Mouse (Mus musculus): ENCODE measurements around the gene Cd209f. TPM values are rescaled to one million over a fixed set of nuclear protein-coding genes. Genes with fewer than 3 reads are reported as not detected.
A peak's percentile ranks its signal among the peaks of the same experiment; 100 is the strongest.
"Not testable (repeated sequence)": the region's sequence is repeated elsewhere in the genome, so short reads cannot be mapped to it uniquely, and the experiment has no call there.

Gene Cd209f
- 0.55 TPM in 1 of 2 replicates, not detected in the other for total RNA-seq (2014; rRNA removed)
- 0.49 and 0.90 TPM in 2 replicates for polyA plus RNA-seq (2015; fragmentation: Nextera tagmentation; extraction: Ambion mirVana)

DNA sequence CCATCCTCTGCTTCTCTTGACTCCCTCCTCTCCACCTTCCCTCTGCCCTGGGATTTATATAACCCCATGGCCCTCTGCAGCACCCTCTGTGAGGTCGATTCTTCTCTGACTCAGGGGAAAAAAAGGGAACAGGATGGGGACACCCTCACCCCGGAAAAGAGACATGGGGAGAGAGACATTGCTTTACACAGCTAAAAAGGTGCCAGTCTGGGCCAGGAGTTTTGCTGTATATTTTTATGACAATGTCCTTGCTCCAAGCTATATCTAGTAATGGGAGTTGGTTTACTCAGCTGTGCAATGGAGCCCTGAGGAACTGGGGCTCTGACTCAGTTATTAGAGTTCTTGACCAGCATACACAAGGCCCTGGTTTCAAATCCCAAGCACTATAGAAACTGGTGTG is at the start of gene Cd209f:
TSS of gene Cd209f (minus strand) at position 101 of the 400 bp plus-strand sequence.
- H3K27ac ChIP-seq (ENCODE audit: low read depth, low read length); H3K36me3 ChIP-seq (ENCODE audit: insufficient read depth, low read length); H3K9me3 ChIP-seq (ENCODE audit: low read length); H3K4me3 ChIP-seq (ENCODE audit: low read depth, low read length); H3K27me3 ChIP-seq (ENCODE audit: insufficient read depth, low read length); H3K4me1 ChIP-seq (ENCODE audit: insufficient read depth, low read length); DNase-seq (ENCODE audit: low spot score); H3K4me2 ChIP-seq (ENCODE audit: low read depth, low read length, poor library complexity, severe bottlenecking); H3K9ac ChIP-seq (replicated peaks; ENCODE audit: low read length, poor library complexity, severe bottlenecking); ATAC-seq (ENCODE audit: low FRiP score): not testable (repeated sequence)
- WGBS, result 86% methylated on average over 1 of the region's 2 CpGs

DNA sequence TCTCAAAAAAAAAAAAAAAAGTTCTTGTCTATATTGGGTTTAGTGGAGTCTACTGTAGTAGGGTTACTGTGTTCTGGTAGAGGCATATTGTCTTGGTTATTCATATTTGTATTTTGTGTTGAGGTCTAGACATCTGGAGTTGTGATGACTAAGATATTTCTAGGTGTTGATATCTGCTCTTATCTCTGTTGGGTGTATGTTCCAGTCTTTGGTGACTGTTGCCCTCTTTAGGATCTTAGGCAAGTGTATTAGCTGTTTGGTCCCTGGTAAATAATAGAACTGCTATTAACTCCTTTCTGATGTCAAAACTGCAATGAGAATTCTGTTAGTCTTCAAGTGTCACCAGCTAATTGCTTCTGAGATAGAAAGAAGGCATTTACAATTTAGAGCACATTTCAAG is 49.2 kb upstream of the Cd209f start:
- H3K36me3 ChIP-seq (ENCODE audit: insufficient read depth, low read length), result no peaks in the 10 kb centered on the region
- DNase-seq (ENCODE audit: low spot score) (no peak), ATAC-seq (ENCODE audit: low FRiP score) (no peak)
- H3K27me3 ChIP-seq (ENCODE audit: insufficient read depth, low read length), result no peaks in the 10 kb centered on the region; the same call in 1 of the 2 replicates
- no peak overlapping the region for H3K4me3 ChIP-seq (ENCODE audit: low read depth, low read length)
- H3K27ac ChIP-seq (ENCODE audit: low read depth, low read length), result no peak overlapping the region
- no peak overlapping the region for H3K4me2 ChIP-seq (ENCODE audit: low read depth, low read length, poor library complexity, severe bottlenecking)
- H3K9me3 ChIP-seq (ENCODE audit: low read length), result 0 out of 2 replicates have a peak, but pooled peaks cover 7% of the 10 kb centered on the region
- no peak for TF ChIP-seq CTCF (IDR thresholded peaks at IDR 0.05)
- no peak overlapping the region for H3K9ac ChIP-seq (replicated peaks; ENCODE audit: low read length, poor library complexity, severe bottlenecking)
- H3K4me1 ChIP-seq (ENCODE audit: insufficient read depth, low read length), result no peaks in the 10 kb centered on the region

DNA sequence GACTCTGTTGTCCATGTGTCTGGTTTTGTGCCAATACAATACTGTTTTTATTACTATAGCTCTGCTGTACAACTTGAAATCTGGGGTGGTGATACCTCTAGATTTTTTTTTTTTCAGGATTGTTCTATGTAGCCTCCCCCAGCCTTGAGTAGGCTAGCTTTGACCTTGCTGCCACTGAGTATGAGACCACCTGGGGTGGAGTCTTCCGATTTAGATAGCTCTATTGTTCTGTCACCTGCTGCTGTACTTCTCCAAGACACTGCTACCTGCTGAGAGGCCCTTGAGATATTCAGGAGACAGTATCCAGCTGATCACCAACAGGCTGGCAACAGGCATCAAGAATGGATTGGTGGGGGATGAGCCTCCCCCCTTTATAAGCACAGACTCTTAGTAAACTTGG is 41.6 kb upstream of the Cd209f start:
- H3K4me3 ChIP-seq (ENCODE audit: low read depth, low read length), result no peak overlapping the region
- no peak for TF ChIP-seq CTCF (IDR thresholded peaks at IDR 0.05)
- DNase-seq (ENCODE audit: low spot score) (no peak), ATAC-seq (ENCODE audit: low FRiP score) (no peak)
- 0 out of 2 replicates have a peak, but pooled peaks cover 7% of the 10 kb centered on the region for H3K9me3 ChIP-seq (ENCODE audit: low read length)
- H3K27me3 ChIP-seq (ENCODE audit: insufficient read depth, low read length), result no peaks in the 10 kb centered on the region
- H3K36me3 ChIP-seq (ENCODE audit: insufficient read depth, low read length), result no peaks in the 10 kb centered on the region
- H3K27ac ChIP-seq (ENCODE audit: low read depth, low read length), result no peak overlapping the region
- H3K4me2 ChIP-seq (ENCODE audit: low read depth, low read length, poor library complexity, severe bottlenecking), result no peak overlapping the region
- no peak overlapping the region for H3K9ac ChIP-seq (replicated peaks; ENCODE audit: low read length, poor library complexity, severe bottlenecking)
- H3K4me1 ChIP-seq (ENCODE audit: insufficient read depth, low read length), result no peaks in the 10 kb centered on the region
- WGBS, result 4% methylated on average over 1 of the region's 1 CpGs

DNA sequence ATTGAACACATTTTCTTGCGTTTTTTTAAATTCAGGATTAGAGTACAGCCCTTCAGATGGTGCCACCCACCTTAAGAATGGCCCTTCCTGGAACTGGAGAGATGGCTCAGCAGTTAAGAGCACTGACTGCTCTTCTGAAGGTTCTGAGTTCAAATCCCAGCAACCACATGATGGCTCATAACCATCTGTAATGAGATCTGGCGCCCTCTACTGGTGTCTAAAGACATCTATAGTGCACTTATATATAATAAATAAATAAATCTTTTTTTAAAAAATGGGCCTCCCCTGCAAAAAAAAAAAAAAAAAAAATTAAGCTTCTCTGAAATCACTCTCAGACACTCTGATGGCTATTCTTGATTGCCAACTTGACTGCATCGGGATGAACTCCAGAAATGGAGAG is 36.1 kb upstream of the Cd209f start:
- H3K9me3 ChIP-seq (ENCODE audit: low read length), result no peaks in the 10 kb centered on the region
- peak; percentile 21; the same call in 1 of the 2 replicates for TF ChIP-seq CTCF (IDR thresholded peaks at IDR 0.05)
- no peaks in the 10 kb centered on the region for H3K27me3 ChIP-seq (ENCODE audit: insufficient read depth, low read length)
- DNase-seq (ENCODE audit: low spot score), result peak; percentile 19
- H3K27ac ChIP-seq (ENCODE audit: low read depth, low read length), result no peak overlapping the region
- no peak overlapping the region for H3K9ac ChIP-seq (replicated peaks; ENCODE audit: low read length, poor library complexity, severe bottlenecking)
- no peak overlapping the region for H3K4me3 ChIP-seq (ENCODE audit: low read depth, low read length)
- no peak overlapping the region for H3K4me2 ChIP-seq (ENCODE audit: low read depth, low read length, poor library complexity, severe bottlenecking)
- H3K4me1 ChIP-seq (ENCODE audit: insufficient read depth, low read length), result no peaks in the 10 kb centered on the region
- 63% methylated on average over 3 of the region's 3 CpGs for WGBS
- ATAC-seq (ENCODE audit: low FRiP score), result no peak
- no peaks in the 10 kb centered on the region for H3K36me3 ChIP-seq (ENCODE audit: insufficient read depth, low read length)

DNA sequence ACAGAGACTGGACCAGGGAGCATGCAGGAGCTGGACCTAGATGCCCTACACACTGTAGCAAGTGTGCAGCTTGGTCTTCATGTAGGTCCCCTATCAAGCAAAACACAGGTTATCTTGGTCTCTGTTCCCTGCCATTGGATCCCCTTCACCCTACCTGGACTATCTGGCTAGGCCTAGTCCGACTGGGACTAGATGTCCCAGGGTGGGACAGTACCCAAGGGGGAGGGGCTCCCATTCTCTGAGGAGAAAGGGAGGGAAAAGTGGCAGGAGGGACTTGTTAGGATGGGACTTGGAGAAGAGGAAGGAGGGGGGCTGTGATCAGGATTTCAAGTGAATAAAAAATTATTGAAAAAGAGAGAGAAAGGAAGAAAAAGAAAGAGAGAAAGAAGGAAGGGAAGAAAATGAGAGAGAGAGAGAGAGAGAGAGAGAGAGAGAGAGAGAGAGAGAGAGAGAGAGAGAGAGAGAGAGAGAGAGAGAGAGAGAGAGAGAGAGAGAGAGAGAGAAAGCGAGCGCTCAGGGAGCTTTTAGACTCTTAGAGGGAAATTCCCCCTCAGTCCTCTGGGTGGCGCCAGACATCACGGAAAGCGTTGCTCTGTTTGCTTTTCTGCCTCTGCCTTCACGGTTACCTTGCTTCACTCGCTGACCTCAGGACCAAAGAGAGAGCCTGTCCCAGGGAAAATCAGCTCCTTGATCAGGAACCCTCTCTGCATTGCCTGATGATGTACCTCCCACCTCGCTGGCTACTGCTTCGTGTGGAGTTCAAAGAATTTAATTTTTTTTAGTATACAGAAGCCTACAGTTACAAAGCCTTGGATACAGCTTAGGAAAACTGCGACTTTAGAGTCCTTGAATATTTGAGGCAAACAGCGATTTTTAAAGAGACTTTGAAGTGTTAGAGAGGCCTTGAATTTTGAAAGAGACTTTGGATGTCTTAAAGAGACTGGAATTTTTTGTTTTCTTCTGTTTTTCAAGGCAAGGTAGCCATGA is 34.3 kb upstream of the Cd209f start:
- Histone ChIP-seq H3K27ac (ENCODE audit: low read depth, low read length) (no peak overlapping the region), H3K9ac (replicated peaks; ENCODE audit: low read length, poor library complexity, severe bottlenecking) (no peak overlapping the region), H3K27me3 (ENCODE audit: insufficient read depth, low read length) (no peaks in the 10 kb centered on the region), H3K4me3 (ENCODE audit: low read depth, low read length) (no peak overlapping the region), H3K4me1 (ENCODE audit: insufficient read depth, low read length) (no peaks in the 10 kb centered on the region), H3K9me3 (ENCODE audit: low read length) (no peaks in the 10 kb centered on the region), H3K36me3 (ENCODE audit: insufficient read depth, low read length) (no peaks in the 10 kb centered on the region), H3K4me2 (ENCODE audit: low read depth, low read length, poor library complexity, severe bottlenecking) (peak overlapping the region; percentile 18; the same call in 1 of the 2 replicates)
- peak; percentile 86 for DNase-seq (ENCODE audit: low spot score)
- peak; percentile 85 for TF ChIP-seq CTCF (IDR thresholded peaks at IDR 0.05)
- WGBS, result 9% methylated on average over 12 of the region's 12 CpGs
- ATAC-seq (ENCODE audit: low FRiP score), result peak; percentile 81

DNA sequence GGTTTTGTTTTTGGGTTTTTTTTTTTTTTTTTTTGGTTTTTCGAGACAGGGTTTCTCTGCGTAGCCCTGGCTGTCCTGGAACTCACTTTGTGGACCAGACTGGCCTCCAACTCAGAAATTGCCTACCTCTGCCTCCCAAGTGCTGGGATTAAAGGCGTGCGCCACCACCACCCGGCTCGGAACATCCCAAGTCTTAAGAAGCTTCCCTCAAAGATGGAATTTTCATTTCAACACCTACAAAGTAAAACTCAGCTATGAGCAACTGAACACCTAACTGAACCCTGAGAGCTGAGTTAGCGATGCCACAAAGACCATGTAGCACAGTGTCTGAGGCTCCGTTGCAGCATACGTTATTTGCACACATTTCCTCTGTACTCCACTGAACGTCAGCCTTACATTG is 28.2 kb upstream of the Cd209f start, which contains the start of gene Cd209g:
TSS of gene Cd209g (plus strand) at position 301 of the 400 bp plus-strand sequence.
- Histone ChIP-seq H3K9ac (replicated peaks; ENCODE audit: low read length, poor library complexity, severe bottlenecking) (no peak within 1 kb of the TSS), H3K9me3 (ENCODE audit: low read length) (no peaks in the 10 kb centered on the region), H3K36me3 (ENCODE audit: insufficient read depth, low read length) (no peaks in the 10 kb centered on the region), H3K4me2 (ENCODE audit: low read depth, low read length, poor library complexity, severe bottlenecking) (no peak within 1 kb of the TSS), H3K4me1 (ENCODE audit: insufficient read depth, low read length) (no peaks in the 10 kb centered on the region), H3K27ac (ENCODE audit: low read depth, low read length) (no peak within 1 kb of the TSS), H3K27me3 (ENCODE audit: insufficient read depth, low read length) (no peaks in the 10 kb centered on the region), H3K4me3 (ENCODE audit: low read depth, low read length) (no peak within 1 kb of the TSS)
- no peak for DNase-seq (ENCODE audit: low spot score)
- no peak for ATAC-seq (ENCODE audit: low FRiP score)
- no peak for TF ChIP-seq CTCF (IDR thresholded peaks at IDR 0.05)
- WGBS, result 95% methylated on average over 10 of the region's 10 CpGs

DNA sequence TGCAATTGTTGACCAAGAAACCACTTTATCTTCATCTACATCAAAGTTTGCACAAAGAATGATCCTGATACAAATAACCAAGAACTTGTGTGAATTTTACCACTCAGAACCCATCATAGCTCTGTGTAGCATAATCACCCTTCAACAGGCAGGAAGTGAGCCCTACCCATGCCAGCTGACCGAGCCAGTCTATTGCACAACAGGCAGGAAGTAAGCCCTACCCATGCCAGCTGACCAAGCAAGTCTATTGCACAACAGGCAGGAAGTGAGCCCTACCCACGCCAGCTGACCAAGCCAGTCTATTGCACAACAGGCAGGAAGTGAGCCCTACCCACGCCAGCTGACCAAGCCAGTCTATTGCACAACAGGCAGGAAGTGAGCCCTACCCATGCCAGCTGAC is 17.1 kb downstream of the Cd209f start:
- not testable (repeated sequence) for ATAC-seq (ENCODE audit: low FRiP score); H3K9me3 ChIP-seq (ENCODE audit: low read length); H3K27ac ChIP-seq (ENCODE audit: low read depth, low read length); H3K27me3 ChIP-seq (ENCODE audit: insufficient read depth, low read length); H3K36me3 ChIP-seq (ENCODE audit: insufficient read depth, low read length); DNase-seq (ENCODE audit: low spot score); H3K4me2 ChIP-seq (ENCODE audit: low read depth, low read length, poor library complexity, severe bottlenecking); H3K4me1 ChIP-seq (ENCODE audit: insufficient read depth, low read length); H3K9ac ChIP-seq (replicated peaks; ENCODE audit: low read length, poor library complexity, severe bottlenecking); H3K4me3 ChIP-seq (ENCODE audit: low read depth, low read length)
- WGBS, result 92% methylated on average over 3 of the region's 3 CpGs

DNA sequence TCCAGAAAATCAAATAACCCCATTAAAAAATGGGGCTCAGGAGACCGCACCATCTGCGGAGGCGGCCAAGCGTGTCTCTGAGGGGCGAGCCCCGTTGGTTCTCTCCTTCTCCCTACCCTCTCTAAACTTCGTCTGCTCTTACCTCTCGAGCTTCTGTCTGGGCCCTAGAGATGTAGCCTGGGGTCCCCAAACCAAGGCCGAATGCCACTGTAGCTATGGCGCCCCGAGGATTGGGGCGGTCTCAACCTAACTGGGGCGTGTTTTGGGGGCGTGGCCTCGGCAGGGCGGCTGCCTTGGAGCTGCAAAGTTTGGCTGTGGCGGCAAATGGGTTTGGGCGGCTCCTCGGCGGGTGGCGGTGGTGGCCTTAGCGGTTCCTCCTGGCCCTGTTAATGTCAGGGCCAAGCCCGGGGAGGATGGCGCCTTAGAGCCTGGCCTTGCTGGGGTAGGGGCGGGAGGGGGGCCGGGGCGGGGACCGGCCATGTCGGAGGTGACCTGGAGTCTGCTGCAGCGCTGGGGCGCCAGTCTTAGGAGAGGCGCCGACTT is 18.4 kb downstream of the Cd209f start:
- H3K9ac ChIP-seq (replicated peaks; ENCODE audit: low read length, poor library complexity, severe bottlenecking); H3K4me3 ChIP-seq (ENCODE audit: low read depth, low read length); H3K9me3 ChIP-seq (ENCODE audit: low read length); H3K27me3 ChIP-seq (ENCODE audit: insufficient read depth, low read length); H3K4me1 ChIP-seq (ENCODE audit: insufficient read depth, low read length); DNase-seq (ENCODE audit: low spot score); H3K36me3 ChIP-seq (ENCODE audit: insufficient read depth, low read length); ATAC-seq (ENCODE audit: low FRiP score); H3K27ac ChIP-seq (ENCODE audit: low read depth, low read length); H3K4me2 ChIP-seq (ENCODE audit: low read depth, low read length, poor library complexity, severe bottlenecking): not testable (repeated sequence)
- WGBS, result 40% methylated on average over 32 of the region's 33 CpGs

All from midbrain, postnatal 0 days (tissue).